Mouse (Mus musculus) small intestine, adult 2 months (tissue): Measurements from ENCODE around the gene Adarb1.

Experiments used
- CTCF ChIP-seq: fragments of 200-500 bp; IDR thresholded peaks from 2 replicates; pipeline ENCODE4 v1.5.1; 2012; ENCODE audit warnings: low read depth, mild to moderate bottlenecking, control low read depth, inconsistent platforms, low read length, moderate library complexity, mixed read lengths; ENCODE audit not compliant: insufficient replicate concordance, insufficient read length; ENCODE audit errors: extremely low read depth
- POLR2A ChIP-seq: fragments of 200-500 bp; IDR thresholded peaks from 2 replicates; pipeline ENCODE4 v1.6.1; 2012; ENCODE audit warnings: low read depth, mild to moderate bottlenecking, control low read depth, inconsistent platforms, low read length, moderate library complexity

GRCm38 (mm10) chr10:77290624-77291366 is 127.3 kb downstream of the Adarb1 start:
- TF ChIP-seq CTCF = no peak
- no peak for TF ChIP-seq POLR2A
